Mouse (Mus musculus): ENCODE results near the gene Zfp180. TPM values are rescaled to one million over a fixed set of nuclear protein-coding genes. Genes with fewer than 3 reads are reported as not detected.

Gene Zfp180
- total and polyA plus RNA-seq, 3 experiments, result 21.6 to 21.9 TPM; not detected in 1

GRCm38 (mm10) chr7:24087485-24088125 is 5.9 kb downstream of the Zfp180 start:
- peaks cover 3 to 5% of the 10 kb centered on the region in 2 experiments; a peak in 3 of 4 replicates for H3K36me3 ChIP-seq (ENCODE audit: control insufficient read depth in 1 of 2, insufficient read depth in 2 of 2, low read length in 2 of 2)
- H3K27ac ChIP-seq (ENCODE audit: control insufficient read depth, low read depth, low read length), result no peak overlapping the region
- no peak overlapping the region for H3K9ac ChIP-seq (ENCODE audit: control insufficient read depth, low read depth, low read length, poor library complexity, severe bottlenecking)
- DNase-seq (ENCODE audit: low read depth, low spot score), result no peak
- peaks cover 20% of the 10 kb centered on the region for H3K79me2 ChIP-seq (ENCODE audit: control insufficient read depth, insufficient read depth, low read length, poor library complexity)
- no peak overlapping the region for H3K4me3 ChIP-seq (ENCODE audit: control insufficient read depth in 1 of 2, insufficient read depth in 1 of 2, low read depth in 2 of 2, low read length in 2 of 2)
- peaks cover 0 to 16% of the 10 kb centered on the region in 2 experiments; a peak in 2 of 4 replicates for H3K4me1 ChIP-seq (ENCODE audit: control insufficient read depth in 1 of 2, insufficient read depth in 2 of 2, low read length in 2 of 2)
- no peaks in the 10 kb centered on the region for H3K9me3 ChIP-seq (replicated peaks; ENCODE audit: insufficient read depth, low read length)
- no peaks in the 10 kb centered on the region for H3K27me3 ChIP-seq (ENCODE audit: control insufficient read depth in 1 of 2, insufficient read depth in 2 of 2, low read length in 2 of 2)
- TF ChIP-seq HCFC1 (IDR thresholded peaks at IDR 0.05; ENCODE audit: low read depth, low read length) (no peak), NELFE (IDR thresholded peaks at IDR 0.05; ENCODE audit: low read depth, low read length) (no peak), ETS1 (IDR thresholded peaks at IDR 0.05; ENCODE audit: low read depth, low read length) (no peak), ZKSCAN1 (IDR thresholded peaks at IDR 0.05; ENCODE audit: low read depth, low read length) (no peak), CHD2 (IDR thresholded peaks at IDR 0.05; ENCODE audit: low read length) (no peak), TAL1 (IDR thresholded peaks at IDR 0.05; ENCODE audit: low read length) (no peak), SMC3 (IDR thresholded peaks at IDR 0.05; ENCODE audit: low read depth, low read length) (no peak), CTCF (IDR thresholded peaks at IDR 0.05 in 2 of 3, conservative IDR thresholded peaks at IDR 0.05 in 1 of 3; ENCODE audit: control insufficient read depth in 1 of 3, insufficient read depth in 1 of 3, low read depth in 2 of 3, low read length in 3 of 3, poor library complexity in 1 of 3, severe bottlenecking in 1 of 3) (no peak), BHLHE40 (IDR thresholded peaks at IDR 0.05; ENCODE audit: borderline replicate concordance, low read depth, low read length) (no peak), POLR2AphosphoS2 (IDR thresholded peaks at IDR 0.05; ENCODE audit: low read length) (no peak), ZNF384 (IDR thresholded peaks at IDR 0.05; ENCODE audit: low read depth, low read length) (no peak), MYB (IDR thresholded peaks at IDR 0.05; ENCODE audit: low read depth, low read length) (no peak), POLR2AphosphoS5 (IDR thresholded peaks at IDR 0.05; ENCODE audit: borderline replicate concordance, low read depth, low read length) (no peak), ZC3H11A (IDR thresholded peaks at IDR 0.05; ENCODE audit: low read depth, low read length) (no peak), MXI1 (IDR thresholded peaks at IDR 0.05; ENCODE audit: low read depth, low read length) (no peak)

DNA sequence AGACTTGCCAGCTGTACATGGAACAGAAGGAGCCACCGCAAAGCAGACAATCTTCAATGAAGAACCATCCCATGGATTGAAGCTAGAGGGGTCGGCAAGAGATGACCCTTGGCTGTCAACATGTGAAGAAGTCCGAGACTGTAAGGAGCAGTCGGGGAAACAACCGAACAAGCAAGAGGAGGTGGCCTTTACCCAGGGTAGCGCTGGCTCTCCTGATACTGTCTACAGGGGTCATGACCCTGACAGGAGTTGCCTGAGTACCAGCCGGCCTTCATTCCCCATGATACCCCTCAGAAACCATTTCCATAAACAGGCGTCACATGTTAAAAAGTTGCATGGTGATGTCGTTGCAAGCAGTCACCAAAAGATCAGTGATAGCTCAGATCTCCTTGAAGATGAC is 22.7 kb downstream of the Zfp180 start:
- H3K9ac ChIP-seq (ENCODE audit: control insufficient read depth, low read depth, low read length, poor library complexity, severe bottlenecking), result no peak overlapping the region
- H3K4me3 ChIP-seq (ENCODE audit: control insufficient read depth in 1 of 2, insufficient read depth in 1 of 2, low read depth in 2 of 2, low read length in 2 of 2), result no peak overlapping the region
- peaks cover 0 to 37% of the 10 kb centered on the region in 2 experiments; a peak in 2 of 4 replicates for H3K36me3 ChIP-seq (ENCODE audit: control insufficient read depth in 1 of 2, insufficient read depth in 2 of 2, low read length in 2 of 2)
- no peak overlapping the region for H3K27ac ChIP-seq (ENCODE audit: control insufficient read depth, low read depth, low read length)
- TF ChIP-seq MAFK (IDR thresholded peaks at IDR 0.05; ENCODE audit: borderline replicate concordance, low read depth, low read length) (no peak), E2F4 (IDR thresholded peaks at IDR 0.05; ENCODE audit: borderline replicate concordance, low read depth, low read length) (no peak), ZMIZ1 (IDR thresholded peaks at IDR 0.05; ENCODE audit: low read depth, low read length) (no peak), USF2 (IDR thresholded peaks at IDR 0.05; ENCODE audit: borderline replicate concordance in 1 of 2, insufficient read depth in 1 of 2, low read depth in 1 of 2, low read length in 2 of 2) (no peak), POLR2AphosphoS5 (IDR thresholded peaks at IDR 0.05; ENCODE audit: borderline replicate concordance, low read depth, low read length) (no peak), ZNF384 (IDR thresholded peaks at IDR 0.05; ENCODE audit: low read depth, low read length) (no peak), ZKSCAN1 (IDR thresholded peaks at IDR 0.05; ENCODE audit: low read depth, low read length) (no peak), ETS1 (IDR thresholded peaks at IDR 0.05; ENCODE audit: low read depth, low read length) (no peak), MAX (IDR thresholded peaks at IDR 0.05; ENCODE audit: low read length) (no peak), ELF1 (IDR thresholded peaks at IDR 0.05; ENCODE audit: low read depth, low read length) (no peak), TCF12 (IDR thresholded peaks at IDR 0.05; ENCODE audit: low read depth, low read length) (no peak), POLR2A (IDR thresholded peaks at IDR 0.05; ENCODE audit: control insufficient read depth in 1 of 2, insufficient read depth in 1 of 2, low read depth in 1 of 2, low read length in 2 of 2, poor library complexity in 1 of 2) (no peak)
- no peaks in the 10 kb centered on the region for H3K27me3 ChIP-seq (ENCODE audit: control insufficient read depth in 1 of 2, insufficient read depth in 2 of 2, low read length in 2 of 2)
- H3K4me1 ChIP-seq (ENCODE audit: control insufficient read depth in 1 of 2, insufficient read depth in 2 of 2, low read length in 2 of 2), result no peaks in the 10 kb centered on the region
- H3K9me3 ChIP-seq (replicated peaks; ENCODE audit: insufficient read depth, low read length), result no peaks in the 10 kb centered on the region; the same call in 1 of the 2 replicates
- no peak for DNase-seq (ENCODE audit: low read depth, low spot score)
- H3K79me2 ChIP-seq (ENCODE audit: control insufficient read depth, insufficient read depth, low read length, poor library complexity), result no peaks in the 10 kb centered on the region

All from MEL (cell line).